Mouse (Mus musculus) forelimb bud, embryonic 11.5 days (tissue): ENCODE measurements around the gene Hoxa13.
A peak's percentile ranks its signal among the peaks of the same experiment; 100 is the strongest.

Experiments used
- DNase-seq: peaks from one replicate; pipeline ENCODE4 v3.0.0-alpha.2; 2012; ENCODE audit warnings: low read depth, low spot score

The Hoxa13 gene

DNA sequence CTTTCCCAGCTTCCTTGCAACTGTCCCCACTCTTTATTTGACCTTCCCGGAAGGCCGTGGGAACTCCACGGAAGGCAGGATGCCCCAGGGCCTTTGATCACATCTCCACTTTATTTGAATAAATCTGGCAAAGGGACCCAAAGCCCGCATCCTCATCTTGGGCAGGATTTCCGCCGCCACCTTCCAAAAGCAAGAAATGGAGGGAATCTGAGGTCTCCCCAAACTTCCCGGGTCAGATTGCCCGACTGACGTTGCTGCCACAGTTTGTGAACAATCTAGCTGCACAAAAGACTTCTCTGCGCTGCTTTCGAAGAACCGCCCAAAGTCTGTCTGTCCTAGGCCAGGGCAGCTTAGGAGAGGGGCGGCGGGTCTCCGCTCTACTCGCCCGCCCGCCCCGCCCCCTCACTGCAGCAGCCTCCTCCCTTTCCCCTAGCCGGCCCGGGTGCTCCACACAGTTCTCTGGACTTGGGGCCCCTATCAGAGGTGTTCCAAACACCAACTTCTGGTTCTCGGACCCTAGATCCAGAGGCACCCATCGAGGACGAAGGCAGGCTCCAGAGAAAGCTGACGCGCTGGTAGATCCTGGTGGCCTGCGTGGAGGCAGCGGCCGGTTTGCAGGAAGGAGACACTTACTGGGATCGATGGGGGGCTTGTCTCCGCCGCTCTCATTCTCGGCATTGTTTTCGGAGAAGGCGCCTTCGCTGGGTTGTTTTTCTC is 35.6 kb downstream of the Hoxa13 start:
- no peak for DNase-seq

DNA sequence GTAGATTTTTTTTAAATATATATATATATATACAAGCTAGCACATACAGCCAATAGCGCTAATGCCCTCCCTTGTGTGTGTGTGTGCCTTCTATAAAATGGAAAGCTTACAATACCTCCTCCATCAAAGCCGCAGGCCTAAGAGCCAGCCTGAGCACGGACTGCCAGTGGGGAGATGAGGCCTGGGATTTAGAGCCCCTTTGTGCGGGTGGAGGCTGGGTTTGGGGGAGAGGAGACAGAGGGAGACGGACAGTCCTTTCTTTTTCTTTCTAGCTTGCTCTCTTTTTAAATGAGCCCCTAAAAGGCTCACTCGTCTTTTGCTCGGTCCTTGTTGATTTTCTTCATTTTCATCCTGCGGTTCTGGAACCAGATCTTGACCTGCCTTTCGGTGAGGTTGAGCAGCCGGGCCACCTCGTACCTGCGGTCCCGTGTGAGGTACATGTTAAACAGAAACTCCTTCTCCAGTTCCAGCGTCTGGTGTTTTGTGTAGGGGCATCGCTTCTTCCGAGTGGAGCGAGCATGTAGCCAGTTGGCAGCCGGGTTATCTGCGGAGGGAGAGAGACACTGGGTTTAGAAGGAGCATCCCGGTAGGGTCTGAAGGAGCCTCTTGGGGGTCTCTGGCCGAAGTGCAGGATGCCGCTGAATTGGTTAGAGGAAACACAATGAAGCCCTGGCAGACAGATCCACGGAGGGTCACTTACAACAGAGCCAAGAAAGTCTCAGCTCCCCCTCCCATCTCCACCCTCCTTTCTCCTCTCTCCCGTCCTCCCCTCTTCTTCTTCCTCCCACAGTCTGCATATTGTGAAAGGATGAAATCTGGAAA is 36.5 kb downstream of the Hoxa13 start:
- no peak for DNase-seq

DNA sequence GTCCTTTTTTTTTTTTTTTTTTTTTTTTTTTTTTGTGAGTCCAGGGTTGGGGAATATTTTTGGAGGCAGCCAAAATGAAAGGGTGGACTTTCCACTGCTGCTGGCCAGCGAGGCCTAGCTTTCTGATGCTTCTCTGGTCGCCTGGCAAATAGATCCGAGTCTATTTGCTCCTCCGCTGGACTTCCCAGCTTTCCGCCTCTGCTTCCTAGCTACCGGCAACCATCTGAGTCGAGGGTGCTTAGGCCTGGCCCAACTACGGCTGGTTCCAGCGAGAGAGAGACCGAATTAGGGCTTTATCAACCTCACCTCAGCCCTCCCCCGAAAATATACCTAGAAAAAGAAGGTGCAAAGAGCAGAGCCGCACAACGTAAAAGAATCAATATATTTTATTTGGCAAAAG is 38.0 kb downstream of the Hoxa13 start:
- no peak for DNase-seq

DNA sequence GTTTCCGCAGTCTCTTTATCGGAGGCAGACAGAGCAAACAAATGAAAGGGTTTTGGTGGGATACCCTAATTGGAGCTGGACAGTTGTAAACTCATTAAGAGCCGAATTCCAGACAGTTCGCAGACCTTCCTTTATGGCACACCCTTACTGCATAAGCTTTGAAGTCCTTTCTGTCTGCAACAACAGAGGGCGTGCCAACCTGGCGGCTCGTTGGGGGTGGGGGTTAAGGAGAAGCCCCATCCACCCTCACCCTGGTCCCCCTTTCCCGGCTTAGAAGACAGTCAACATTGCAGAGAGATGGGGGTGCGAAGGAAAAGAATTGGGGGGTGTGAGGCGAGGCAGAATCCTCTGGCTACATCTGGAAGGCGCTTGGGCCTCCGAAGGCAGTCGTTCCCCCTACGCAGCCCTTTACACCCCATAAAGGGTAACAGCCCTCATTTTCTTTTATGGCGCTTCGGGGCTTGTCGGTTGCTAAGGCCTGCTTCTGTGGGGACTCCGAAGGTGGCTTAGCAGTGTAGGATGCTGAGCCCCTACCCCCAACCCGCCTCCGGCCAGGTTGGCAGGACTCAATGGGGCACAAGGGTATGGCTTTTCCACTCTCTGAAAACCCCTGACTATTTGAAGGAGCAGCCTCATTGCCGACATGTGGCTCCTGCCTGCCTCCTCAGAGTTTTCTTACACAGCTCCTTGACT is 38.5 kb downstream of the Hoxa13 start:
- DNase-seq = peak; percentile 90

DNA sequence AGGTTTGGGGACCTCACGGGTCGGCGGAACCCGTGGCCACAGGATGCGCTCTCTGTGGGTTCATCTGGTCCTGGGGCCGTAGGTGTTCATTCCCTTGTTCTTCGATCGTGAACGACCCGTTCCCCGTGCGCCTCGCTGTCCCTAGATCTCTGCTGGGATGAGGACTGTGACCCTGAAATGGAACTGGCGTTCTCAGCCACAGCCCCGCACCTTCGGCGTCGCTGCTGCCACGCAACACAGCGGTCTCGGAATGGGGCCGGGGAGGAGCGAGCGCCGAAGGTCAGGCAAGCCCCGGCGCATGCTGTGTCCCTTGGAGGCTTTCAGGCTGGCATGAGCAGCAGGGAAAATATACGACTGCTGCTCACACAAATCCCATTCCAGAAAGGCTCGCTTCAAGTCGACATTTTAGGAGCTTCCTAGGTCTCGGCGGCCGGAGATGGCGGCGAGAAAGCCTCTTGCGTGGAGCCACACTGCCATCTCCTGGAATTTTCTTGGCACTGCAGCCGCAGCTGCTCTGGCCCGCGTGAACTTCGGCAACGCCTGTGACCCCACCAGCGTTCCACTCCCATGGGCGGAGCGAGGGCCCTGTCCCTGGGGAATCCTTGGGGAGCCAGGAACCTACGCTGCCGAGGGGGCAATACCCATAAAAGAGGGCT is 39.2 kb downstream of the Hoxa13 start, which contains the start of gene Hoxa7:
TSS of gene Hoxa7 (minus strand) at position 518 of the 656 bp plus-strand sequence.
- DNase-seq = peak; percentile 98

DNA sequence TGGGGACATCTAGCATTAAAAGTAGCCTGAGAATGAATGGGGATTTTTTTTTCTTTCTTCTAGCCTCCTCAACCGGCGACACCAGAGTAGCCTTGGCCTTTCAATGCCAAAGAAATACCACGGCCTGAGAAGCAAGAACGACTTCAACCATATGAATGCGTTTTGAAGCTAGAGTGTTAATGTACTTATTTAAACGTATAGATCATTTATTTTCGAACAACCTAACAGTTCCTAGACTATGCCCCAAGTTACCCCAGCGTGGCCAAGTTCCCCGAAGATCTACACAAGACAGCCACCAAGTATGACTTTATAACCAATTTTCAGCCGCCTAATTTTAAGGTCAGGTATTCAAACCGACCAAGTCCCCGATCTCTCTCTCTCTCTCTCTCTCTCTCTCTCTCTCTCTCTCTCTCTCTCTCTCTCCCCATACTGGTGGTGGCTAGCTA is 39.8 kb downstream of the Hoxa13 start:
- DNase-seq = no peak

DNA sequence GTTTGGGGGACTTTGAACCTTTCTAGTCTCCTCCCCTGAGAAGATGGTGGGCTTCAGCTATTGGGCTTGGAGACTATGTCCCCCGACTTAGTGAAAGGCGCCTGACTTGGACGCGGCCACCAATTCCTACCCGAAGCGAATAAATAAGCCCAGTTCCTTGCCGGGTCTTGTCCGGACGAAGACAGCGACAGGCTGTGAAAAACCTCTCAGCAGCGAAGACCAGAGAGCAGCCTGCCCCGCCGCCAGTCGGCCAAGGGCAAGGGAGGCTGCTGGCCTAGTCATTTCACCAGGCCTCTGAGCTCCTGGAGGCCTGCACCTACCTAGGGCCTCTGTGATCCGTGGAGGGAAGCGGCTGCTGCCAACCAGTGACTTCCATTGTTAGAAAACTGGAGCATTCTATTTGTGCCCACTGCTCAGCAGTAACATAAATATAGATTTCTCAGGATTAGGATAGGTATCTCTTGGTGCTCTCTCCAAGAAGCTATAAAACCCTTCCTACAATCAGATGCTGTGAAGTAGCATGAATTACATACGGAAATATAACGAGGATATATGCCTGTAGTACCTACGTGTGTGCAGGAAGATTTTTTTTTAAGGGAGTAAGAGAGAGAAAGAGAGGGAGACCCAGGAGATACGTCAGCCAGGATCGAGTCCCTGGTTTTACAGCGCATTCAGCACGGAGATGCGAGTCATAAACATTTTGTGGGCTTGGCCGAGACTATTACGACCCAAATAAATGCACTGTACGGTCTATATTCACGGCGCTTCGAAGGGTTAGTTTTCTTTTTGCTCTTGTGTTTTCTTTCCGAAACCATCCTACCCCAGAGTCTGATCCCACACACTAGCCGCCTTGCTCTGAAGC is 40.4 kb downstream of the Hoxa13 start:
- peak; percentile 58 for DNase-seq

DNA sequence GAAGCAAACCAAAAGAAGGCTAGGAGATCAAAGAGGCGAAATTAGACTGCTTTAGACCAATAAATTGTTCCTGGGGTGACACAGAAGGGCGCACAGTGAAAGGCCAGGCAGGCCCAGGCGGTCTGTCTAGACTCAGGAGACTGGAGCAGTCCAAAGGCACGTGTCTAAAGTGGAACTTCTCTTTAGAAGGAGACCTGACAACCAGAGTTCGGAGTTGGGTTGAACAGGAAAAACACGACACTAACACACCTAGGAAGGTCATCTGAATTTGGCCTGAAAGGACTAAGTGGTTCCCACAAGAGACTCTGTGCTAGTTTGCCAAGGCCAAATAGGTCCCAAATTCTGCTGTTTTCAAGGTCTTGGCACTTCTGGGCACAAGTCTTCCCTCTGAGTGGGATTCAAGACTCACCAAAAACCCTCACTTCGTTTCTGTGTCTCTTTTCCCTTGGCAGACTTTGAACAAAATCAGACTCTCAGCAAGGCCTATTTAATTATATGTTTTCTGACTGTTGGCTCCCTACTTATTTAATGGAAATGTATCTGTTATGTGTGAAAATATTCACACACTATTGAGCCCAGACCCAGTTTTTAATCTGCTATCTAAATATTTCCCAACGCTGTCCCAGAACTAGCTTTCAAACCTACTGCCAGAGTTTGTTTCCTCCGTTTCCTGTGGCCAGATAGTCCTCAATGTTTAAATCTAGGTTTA is 41.3 kb downstream of the Hoxa13 start:
- no peak for DNase-seq

DNA sequence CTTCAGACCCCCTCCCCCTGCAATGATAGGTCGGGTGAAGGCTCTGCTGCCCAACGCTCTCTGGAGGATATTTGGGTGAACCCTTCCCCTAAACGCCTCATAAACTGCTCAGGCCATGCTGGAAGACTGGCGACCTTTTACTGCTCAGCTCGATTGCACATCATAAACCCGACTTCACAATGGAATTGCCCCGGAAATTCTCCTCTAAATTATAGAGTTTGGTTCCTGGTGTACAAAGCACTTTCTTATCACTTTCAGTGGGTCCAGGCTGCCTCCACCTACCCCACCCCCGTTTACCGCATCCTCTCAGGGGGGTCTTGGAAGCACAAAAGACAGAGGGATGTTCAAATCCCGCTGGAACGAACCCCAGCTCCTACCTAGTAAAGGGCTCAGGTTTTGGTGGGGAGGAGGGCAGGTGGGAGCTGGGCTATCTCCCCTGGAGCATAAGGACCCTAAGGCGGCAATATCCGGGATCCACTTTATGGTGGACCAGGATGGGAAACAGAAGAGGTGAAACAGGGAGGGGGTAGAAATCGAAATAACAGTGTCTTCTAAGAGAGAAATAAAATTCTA is 42.0 kb downstream of the Hoxa13 start:
- DNase-seq = no peak

DNA sequence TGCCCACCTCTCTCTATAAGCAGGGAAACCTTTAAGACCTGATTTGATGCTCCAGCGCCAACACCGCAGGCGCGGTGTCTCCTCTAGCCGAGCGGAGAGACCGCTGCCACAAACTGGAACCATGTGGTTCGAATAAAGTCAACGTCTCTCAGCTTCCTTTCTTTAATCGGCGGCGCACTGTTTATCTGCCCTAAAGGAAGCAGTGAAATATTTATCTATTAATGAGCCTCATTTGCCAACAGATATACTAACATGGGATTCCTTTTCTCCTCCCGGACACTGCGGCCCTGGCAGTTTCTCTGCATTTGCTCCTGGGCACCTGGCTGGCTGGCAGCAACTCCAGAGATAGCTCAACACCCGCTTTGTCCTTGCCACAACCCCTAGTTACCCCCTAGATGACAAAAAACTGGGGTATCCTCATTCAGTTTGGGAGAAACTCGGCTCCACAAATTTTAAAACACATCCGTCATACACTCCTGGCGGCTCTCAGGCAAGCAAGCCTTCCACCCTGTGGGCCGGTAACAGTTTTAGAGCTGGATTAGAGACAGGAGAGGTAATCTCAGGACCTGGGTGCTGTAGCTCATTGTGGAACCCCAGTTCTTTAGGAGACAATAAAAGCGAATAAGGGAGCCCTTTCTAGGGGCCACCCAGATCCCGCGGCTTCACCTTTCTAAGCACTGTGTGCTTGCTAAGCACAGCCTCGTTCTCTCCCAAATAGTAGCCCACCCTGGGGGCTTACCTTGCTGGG is 42.6 kb downstream of the Hoxa13 start:
- peak; percentile 44 for DNase-seq

DNA sequence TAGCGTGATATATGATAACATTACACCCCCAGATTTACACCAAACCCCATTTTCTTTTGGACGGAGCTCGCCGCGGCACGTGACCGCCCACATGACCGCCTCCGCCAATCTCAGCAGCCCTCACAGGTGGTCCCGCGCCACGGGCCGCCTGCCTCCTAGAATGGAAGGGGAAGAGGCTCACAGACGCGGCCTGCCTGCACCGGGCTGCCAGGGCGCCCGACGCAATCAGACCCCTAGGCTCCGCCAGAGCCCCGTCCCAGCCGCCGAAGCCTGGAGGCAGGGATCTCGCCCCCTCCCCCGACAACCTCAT is 43.3 kb downstream of the Hoxa13 start:
- peak; percentile 91 for DNase-seq

DNA sequence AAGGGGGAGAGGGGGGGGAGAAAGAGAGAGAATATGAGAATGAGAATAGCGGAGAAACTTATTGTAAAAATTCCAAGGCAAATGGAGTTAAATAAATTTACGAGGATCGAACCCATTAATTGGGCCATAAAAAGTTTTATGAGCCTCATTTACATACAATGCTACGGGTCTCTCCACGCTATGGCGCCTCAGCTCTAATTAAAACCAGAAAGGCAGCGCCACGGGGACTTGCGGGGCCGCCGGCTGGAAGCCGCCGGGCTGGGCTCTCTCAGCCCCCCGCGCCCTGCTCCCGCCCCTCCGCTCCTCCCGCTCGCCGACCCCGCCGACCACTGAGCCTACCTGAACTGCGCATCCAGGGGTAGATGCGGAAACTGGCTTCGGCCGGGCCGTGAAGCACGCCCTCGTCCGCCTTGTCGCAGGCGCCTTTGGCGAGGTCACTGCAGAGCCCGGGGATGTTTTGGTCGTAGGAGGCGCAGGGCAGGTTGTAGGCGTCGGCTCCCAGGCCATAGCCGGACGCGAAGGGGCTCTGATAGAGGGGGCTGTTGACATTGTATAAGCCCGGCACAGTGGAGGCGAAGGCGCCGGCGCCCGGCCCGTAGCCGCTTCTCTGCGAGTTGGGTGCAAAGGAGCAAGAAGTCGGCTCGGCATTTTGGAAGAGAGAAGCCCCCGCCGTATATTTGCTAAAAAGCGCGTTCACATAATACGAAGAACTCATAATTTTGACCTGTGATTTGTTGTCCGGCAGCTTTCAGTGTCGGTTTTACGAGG is 43.8 kb downstream of the Hoxa13 start:
- peak; percentile 80 for DNase-seq

DNA sequence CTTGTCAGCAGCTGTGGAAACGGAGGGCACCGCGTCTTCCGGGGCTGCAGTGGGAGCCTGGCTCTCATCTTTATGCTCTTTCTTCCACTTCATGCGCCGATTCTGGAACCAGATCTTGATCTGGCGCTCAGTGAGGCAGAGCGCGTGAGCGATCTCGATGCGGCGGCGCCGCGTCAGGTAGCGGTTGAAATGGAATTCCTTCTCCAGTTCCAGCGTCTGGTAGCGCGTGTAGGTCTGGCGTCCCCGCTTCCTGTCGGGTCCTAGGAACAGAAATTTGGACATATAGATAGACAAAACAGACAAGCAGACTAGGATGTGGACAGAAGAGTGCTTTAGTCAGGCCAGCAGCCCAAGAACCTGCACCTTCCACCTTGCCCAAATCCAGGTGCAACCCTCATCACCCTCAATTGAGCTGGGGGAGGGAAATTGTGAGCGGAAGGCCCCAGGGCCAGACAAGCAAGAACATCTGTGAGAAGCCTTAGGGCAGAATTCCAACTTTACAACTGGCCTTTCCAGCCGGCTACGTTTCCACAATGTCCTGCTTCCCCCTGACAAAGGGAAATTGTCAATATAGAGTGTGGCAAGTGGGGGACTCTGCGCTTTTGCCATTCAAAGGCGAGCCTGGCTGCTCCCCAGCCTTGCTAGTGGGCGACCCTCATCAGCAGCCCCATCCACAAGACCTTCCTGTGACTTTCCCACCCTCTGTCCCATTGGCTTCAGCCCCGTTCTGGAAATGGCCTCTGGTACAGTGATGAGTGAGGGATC is 44.7 kb downstream of the Hoxa13 start:
- peak; percentile 66 for DNase-seq

DNA sequence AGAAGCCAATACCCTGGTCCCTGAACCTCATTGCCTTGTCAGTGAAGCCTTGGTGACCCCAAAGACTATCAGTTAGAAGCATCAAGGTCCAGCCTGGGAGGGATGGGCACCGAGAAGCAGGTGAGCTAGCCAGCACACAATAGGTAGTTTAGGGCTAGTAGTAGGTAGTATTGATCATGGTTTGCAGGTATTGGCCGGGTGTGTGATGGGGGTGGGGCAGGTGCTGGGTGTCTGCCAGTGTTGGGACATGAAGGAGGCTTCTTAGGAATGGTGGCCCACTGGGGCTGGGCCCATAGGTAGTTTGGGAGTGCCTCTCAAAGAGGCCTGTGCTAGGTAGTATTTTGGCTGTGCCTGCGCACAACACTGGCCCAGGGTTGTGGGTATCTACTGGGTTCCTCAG is 45.6 kb downstream of the Hoxa13 start:
- DNase-seq = no peak

DNA sequence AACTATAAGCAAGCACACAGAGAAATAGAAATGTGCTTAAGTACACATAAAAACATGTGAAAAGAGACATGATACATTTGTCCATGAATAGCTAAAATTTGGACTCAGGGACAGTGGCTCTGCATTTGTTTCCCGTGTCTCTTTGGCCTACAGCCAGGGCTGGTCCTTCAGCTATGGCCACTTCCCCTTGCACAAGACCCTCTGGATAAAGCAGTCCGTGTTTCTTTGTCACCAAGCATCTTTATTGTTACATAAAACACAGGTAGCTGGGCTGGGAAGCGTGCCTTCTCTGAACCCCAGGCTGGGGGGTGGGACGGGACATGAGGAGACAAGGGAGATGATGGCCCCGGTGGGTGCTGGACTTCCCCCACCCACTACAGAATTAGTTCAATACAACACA is 46.4 kb downstream of the Hoxa13 start:
- no peak for DNase-seq

DNA sequence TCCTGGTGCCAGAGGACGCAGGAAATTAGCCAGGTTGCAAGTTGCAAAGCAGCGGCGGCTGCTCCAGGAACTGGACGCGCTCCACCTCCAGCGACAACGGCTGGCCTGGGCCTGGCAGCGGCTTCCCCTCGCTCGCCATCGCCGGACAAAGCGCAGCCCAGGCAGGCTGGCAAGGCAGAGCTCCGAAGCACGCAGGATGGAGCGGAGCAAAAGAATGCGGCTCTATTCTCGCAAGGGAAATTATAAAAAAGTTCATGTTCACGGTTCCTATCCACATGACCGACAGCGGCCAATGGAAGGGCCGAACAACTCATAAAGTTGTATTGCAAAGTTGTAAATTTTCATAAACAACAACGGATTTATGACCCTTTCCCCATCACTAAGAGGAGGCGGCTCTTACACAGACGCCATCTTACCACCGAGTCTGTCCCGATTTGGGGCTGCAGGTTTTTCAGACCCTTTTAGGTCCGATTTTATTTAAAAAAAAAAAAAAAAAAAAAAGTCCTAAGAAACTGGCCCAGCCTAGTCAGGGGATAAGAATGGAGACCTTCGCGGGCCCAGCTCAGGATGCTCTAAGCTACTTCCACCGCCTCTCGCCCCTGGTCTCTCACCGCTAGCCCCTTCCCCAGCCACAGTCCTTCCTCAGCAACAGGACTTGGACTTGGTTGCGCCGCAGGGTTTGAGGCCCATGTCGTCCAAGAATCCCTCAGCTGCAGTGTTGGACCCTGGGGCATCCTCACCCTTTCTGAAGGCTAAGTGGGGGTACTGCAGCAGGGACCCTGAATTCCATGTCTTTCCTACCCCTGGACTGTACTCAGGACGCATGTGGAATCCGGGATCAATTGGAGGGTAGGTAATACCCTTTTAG is 47.3 kb downstream of the Hoxa13 start, which contains the start of the genes Hoxa3 and Gm28308:
TSS of gene Hoxa3 (minus strand) at position 218 of the 868 bp plus-strand sequence.
TSS of gene Gm28308 (minus strand) at position 221 of the 868 bp plus-strand sequence.
- peak; percentile 90 for DNase-seq
